Mouse (Mus musculus): ENCODE measurements around the gene Mcm2. TPM values are rescaled to one million over a fixed set of nuclear protein-coding genes. Genes with fewer than 3 reads are reported as not detected.

Mcm2 gene
- polyA plus RNA-seq (2015; fragmentation: Nextera tagmentation; extraction: Ambion mirVana), result 186 and 202 TPM in 2 replicates

DNA sequence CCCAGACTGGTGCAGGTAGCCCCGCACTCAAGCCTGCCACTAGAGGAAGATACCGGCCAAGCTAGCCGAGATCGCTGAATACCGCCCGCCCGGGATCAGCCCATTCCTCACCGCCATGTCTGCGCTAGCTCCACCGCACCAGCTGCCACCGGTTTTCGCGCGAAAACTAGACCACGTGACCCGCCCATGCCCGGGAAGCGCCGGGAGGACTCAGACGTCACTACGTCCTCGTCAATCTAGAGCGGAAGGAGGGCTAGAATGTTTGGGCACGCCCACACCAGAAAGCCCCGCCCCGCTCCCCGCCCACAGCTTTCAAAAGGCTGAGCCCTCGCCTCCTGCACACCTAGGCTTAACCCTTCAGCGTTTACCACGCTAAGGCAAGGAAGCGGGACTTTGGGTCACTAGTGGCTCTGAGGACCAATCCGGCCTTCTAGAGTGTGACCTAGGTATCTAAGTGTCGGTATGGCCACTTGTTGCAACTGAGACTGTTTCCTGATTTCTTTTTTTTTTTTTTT, at the start of gene Mcm2:
Gene Mcm2 (minus strand): TSS at position 247 of the 515 bp plus-strand sequence.
- Histone ChIP-seq H3K9ac (peak within 1 kb of the TSS; percentile 93), H3K4me1 (replicated peaks) (peaks cover 77% of the 10 kb centered on the region), H3K4me3 (replicated peaks) (peak within 1 kb of the TSS; percentile 89), H3K27me3 (no peaks in the 10 kb centered on the region), H3K36me3 (peaks cover 38% of the 10 kb centered on the region), H3K9me3 (replicated peaks) (no peaks in the 10 kb centered on the region), H3K4me2 (peak within 1 kb of the TSS; percentile 94), H3K27ac (peak within 1 kb of the TSS; percentile 82)
- DNase-seq, result peak; percentile 94
- peak; percentile 67 for ATAC-seq (ENCODE audit: low read depth)
- WGBS (ENCODE audit: insufficient replicate concordance), result under 1% methylated on average over 33 of the region's 33 CpGs

DNA sequence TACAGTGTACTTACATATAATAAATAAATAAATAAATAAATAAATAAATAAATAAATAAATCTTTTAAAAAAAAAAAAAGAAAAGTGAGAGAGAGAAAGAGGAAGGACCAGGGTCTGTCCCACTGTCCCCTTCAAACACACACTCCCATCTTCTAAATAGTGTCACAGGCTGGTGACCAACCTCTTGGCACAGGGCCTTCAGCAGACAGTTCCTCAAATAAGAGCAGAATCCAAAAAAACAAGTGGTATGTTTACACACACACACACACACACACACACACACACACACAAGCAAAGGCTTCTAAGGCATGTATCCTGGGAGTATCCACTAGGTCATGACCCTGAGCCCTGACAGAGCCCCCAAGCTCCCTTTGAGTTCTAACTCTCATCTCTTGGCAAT, 49.2 kb upstream of the Mcm2 start:
- no peak for ATAC-seq (ENCODE audit: low read depth)
- Histone ChIP-seq H3K4me3 (replicated peaks) (no peak overlapping the region), H3K9me3 (replicated peaks) (no peaks in the 10 kb centered on the region), H3K4me1 (replicated peaks) (no peaks in the 10 kb centered on the region), H3K36me3 (no peaks in the 10 kb centered on the region), H3K27me3 (no peaks in the 10 kb centered on the region), H3K9ac (no peak overlapping the region), H3K4me2 (no peak overlapping the region), H3K27ac (no peak overlapping the region)
- no peak for DNase-seq

DNA sequence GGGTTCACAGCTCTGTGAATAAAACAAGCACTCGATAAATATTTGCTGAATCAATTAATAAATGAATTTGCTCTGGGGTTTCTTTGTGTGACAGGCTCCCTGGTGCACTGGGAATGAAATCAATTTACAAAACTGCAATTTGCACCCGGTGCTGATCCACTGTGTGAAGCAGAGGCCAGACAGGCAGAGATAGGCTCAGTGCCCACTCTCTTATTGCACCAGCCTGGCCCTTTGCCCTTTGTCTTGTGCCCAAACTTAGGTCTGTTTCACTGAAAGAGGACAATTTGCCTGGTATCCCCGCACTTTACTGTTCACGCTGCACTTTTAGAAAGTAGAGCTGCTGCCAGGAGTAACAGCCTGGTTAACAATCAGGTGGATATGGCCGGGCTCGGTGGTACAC, 47.9 kb upstream of the Mcm2 start:
- Histone ChIP-seq H3K4me3 (replicated peaks) (no peak overlapping the region), H3K4me2 (no peak overlapping the region), H3K9me3 (replicated peaks) (no peaks in the 10 kb centered on the region), H3K27me3 (no peaks in the 10 kb centered on the region), H3K9ac (no peak overlapping the region), H3K4me1 (replicated peaks) (no peaks in the 10 kb centered on the region), H3K36me3 (no peaks in the 10 kb centered on the region), H3K27ac (no peak overlapping the region)
- ATAC-seq (ENCODE audit: low read depth) (no peak), DNase-seq (no peak)
- 72% methylated on average over 6 of the region's 6 CpGs for whole genome bisulfite sequencing (ENCODE audit: insufficient replicate concordance)

DNA sequence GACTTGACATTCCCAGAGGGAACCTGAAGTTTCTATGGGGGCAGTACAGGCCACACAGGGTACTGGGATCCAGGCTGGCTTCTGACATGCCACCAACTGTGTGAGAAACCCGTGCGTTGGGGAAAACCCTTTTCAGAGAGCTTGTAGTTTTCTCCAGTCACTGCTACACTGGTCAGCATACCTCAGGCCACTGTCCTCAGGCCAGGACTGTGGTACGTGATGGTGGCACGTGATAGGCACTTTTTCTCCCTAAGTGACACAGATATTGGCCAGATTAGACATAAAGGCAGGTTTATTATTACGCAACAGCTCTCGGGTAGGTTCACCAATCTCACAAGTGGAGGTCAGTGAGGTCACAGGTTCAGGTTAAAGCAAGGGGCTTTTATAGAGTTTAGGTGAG, 45.1 kb upstream of the Mcm2 start:
- ATAC-seq (ENCODE audit: low read depth) (no peak), DNase-seq (no peak)
- 58% methylated on average over 6 of the region's 6 CpGs for WGBS (ENCODE audit: insufficient replicate concordance)
- peaks cover 6% of the 10 kb centered on the region; the same call in 1 of the 2 replicates for H3K27me3 ChIP-seq
- no peak overlapping the region for H3K27ac ChIP-seq
- H3K9me3 ChIP-seq (replicated peaks), result no peaks in the 10 kb centered on the region
- H3K9ac ChIP-seq, result no peak overlapping the region
- no peaks in the 10 kb centered on the region for H3K36me3 ChIP-seq
- H3K4me2 ChIP-seq, result no peak overlapping the region
- no peak overlapping the region for H3K4me3 ChIP-seq (replicated peaks)
- H3K4me1 ChIP-seq (replicated peaks), result no peaks in the 10 kb centered on the region

DNA sequence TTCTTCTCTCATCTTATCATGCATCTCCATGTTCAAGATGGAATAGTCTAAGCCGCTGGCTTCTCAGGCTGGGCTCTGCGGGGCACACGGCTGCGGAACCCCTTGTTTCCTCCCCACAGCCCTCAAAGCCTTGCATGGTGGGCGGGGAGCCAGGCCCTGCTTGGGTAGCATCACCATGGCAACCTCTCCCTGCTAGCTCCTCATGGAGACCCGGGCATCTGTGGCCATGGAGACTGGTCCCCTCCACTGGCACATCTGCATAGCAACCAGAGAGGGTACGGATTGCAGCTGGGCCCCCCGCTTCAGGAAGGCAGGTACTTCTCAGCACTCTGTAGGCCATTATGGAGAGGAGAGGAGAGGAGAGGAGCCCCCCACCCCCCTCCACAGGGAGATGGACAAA, 44.0 kb upstream of the Mcm2 start:
- 55% methylated on average over 8 of the region's 8 CpGs for whole genome bisulfite sequencing (ENCODE audit: insufficient replicate concordance)
- Histone ChIP-seq H3K4me1 (replicated peaks) (no peaks in the 10 kb centered on the region), H3K4me3 (replicated peaks) (no peak overlapping the region), H3K4me2 (no peak overlapping the region), H3K36me3 (no peaks in the 10 kb centered on the region), H3K9ac (no peak overlapping the region), H3K27ac (no peak overlapping the region), H3K27me3 (peaks cover 6% of the 10 kb centered on the region; the same call in 1 of the 2 replicates), H3K9me3 (replicated peaks) (no peaks in the 10 kb centered on the region)
- ATAC-seq (ENCODE audit: low read depth), result no peak
- no peak for DNase-seq

DNA sequence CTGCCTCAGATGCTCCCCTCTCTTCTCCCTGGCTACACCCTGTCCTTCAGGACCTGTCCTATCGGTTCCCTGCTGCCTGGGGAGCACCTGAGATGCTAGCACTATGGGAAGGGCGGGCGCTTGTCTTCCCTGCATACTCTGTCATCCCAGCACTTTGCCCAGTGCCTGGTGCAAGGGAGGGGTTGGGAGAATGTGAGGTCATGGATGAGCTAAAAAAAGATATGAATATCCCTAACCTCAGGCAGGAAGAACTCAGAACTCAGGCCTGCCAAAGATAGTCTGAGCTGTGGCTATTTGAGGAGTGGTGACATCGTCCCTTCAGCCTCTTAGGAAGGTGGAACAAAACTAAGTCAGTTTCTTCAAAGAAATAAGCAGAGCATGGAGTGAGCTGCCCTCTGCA, 43.0 kb upstream of the Mcm2 start:
- H3K4me2 ChIP-seq, result no peak overlapping the region
- no peaks in the 10 kb centered on the region for H3K36me3 ChIP-seq
- H3K9ac ChIP-seq, result no peak overlapping the region
- H3K4me1 ChIP-seq (replicated peaks), result no peaks in the 10 kb centered on the region
- WGBS (ENCODE audit: insufficient replicate concordance), result 43% methylated on average over 4 of the region's 4 CpGs
- H3K27me3 ChIP-seq, result peaks cover 14% of the 10 kb centered on the region
- H3K9me3 ChIP-seq (replicated peaks), result no peaks in the 10 kb centered on the region
- ATAC-seq (ENCODE audit: low read depth) (no peak), DNase-seq (no peak)
- no peak overlapping the region for H3K27ac ChIP-seq
- H3K4me3 ChIP-seq (replicated peaks), result no peak overlapping the region

DNA sequence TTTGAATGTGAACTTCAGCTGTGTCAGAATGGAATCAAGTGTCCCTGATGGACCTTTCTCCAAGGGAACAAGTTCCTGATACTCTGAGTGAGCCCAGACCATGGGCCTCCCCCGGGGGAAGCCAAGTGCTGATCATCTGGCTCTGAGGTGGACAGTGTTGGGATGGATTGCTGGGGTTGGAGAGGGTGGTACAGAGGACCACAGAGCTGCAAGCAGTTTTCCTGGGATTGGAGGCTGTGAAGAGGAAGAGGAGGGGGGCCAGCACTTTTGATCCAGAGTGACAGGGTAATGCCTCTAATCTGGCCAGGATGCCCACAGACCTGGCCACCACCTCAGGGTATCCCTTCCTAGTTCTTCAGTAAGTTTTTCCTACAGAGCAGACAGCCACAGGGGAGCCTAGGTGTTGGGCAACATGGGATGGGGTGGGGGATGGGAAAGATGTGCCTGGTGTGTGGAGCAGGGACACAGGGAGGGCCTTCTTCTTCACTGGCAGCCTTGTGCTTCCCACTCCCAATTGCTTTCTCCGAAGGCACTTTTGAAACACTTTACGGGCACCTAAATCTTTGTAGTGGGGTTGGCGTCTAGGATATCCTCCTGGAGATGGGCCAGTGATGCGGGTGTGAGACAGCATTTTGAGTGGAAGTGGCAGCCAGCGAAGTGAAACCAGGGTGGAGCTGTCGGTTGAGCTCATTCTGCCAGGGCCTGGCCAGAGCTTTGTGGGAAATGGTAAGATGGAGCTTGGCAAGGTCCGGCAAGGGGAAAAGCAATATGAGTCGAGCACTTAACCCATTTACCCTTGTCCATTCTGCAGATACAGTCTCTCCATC, 41.7 kb upstream of the Mcm2 start:
- Histone ChIP-seq H3K9me3 (replicated peaks) (no peaks in the 10 kb centered on the region), H3K9ac (no peak overlapping the region), H3K4me2 (no peak overlapping the region), H3K27me3 (peaks cover 16% of the 10 kb centered on the region), H3K27ac (no peak overlapping the region), H3K36me3 (no peaks in the 10 kb centered on the region), H3K4me1 (replicated peaks) (no peaks in the 10 kb centered on the region), H3K4me3 (replicated peaks) (no peak overlapping the region)
- DNase-seq, result no peak
- no peak for ATAC-seq (ENCODE audit: low read depth)
- WGBS (ENCODE audit: insufficient replicate concordance), result 66% methylated on average over 9 of the region's 9 CpGs

DNA sequence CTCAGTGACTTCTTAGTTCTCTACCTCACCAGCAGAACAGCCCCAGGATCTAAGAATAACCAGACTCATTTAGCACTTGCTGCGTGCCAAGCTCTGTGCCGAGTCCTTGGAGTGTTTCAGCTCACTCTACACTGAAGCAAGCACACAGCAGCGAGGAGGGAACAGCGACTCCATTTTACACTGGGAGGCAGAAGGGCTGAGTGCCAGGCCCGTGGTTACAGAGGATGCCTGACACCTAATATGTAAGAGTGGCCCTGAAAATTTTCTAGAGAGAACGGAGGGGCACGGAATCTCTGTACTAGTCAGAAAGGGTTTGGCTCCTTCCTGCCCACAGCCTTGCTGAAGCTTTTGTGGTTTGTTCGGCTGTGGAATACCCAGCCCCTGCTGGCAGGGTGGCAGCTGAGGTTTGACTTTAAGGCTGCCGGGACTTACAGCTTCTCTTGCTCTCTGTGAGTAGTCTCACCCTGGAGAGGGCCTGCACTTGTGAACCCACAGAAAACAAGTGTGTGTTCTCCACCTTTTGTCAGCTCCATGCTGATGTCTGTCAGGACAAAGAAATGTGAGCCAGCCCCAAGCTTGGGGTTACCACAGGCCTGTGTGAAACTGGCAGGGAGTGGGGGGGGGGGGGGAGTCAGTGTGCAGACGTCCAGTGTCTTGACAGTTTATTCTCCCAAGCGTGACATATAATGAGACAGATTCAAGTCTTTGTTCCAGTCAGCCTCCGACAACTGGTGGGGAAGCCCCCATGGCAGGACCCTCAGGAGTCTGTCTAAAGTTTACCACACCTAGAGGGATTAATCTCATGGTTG, 40.9 kb upstream of the Mcm2 start:
- no peak overlapping the region for H3K4me2 ChIP-seq
- no peak overlapping the region for H3K27ac ChIP-seq
- H3K27me3 ChIP-seq, result peaks cover 24% of the 10 kb centered on the region
- H3K36me3 ChIP-seq, result no peaks in the 10 kb centered on the region
- no peak overlapping the region for H3K4me3 ChIP-seq (replicated peaks)
- DNase-seq, result no peak
- 0 out of 2 replicates have a peak, but pooled peaks cover 4% of the 10 kb centered on the region for H3K4me1 ChIP-seq (replicated peaks)
- no peak overlapping the region for H3K9ac ChIP-seq
- WGBS (ENCODE audit: insufficient replicate concordance), result 34% methylated on average over 12 of the region's 12 CpGs
- H3K9me3 ChIP-seq (replicated peaks), result no peaks in the 10 kb centered on the region
- no peak for ATAC-seq (ENCODE audit: low read depth)

DNA sequence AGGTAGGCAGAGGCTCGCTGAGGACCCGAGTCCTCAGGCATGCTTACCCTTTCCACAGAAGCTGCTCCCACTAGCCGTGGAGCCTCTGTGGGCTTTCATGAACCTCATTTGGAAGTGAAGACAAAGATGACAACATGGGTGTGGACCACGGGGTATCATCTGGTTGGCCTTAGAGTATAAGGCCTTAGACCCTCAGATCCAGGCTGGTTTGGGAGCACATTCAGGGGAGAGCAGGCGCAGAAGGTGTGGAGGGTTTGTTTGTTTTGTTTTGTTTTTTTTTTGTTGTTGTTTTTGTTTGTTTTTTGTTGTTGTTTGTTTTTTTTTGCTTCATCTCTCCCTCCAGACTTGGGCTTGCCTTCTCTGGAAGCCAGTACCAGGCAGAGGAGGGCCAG, 40.1 kb upstream of the Mcm2 start:
- no peak overlapping the region for H3K4me3 ChIP-seq (replicated peaks)
- H3K27ac ChIP-seq, result no peak overlapping the region
- H3K9ac ChIP-seq, result no peak overlapping the region
- H3K27me3 ChIP-seq, result peaks cover 32% of the 10 kb centered on the region
- H3K9me3 ChIP-seq (replicated peaks), result no peaks in the 10 kb centered on the region
- DNase-seq, result no peak
- H3K4me2 ChIP-seq, result no peak overlapping the region
- 30% methylated on average over 5 of the region's 5 CpGs for whole genome bisulfite sequencing (ENCODE audit: insufficient replicate concordance)
- no peaks in the 10 kb centered on the region for H3K36me3 ChIP-seq
- ATAC-seq (ENCODE audit: low read depth), result no peak
- H3K4me1 ChIP-seq (replicated peaks), result 0 out of 2 replicates have a peak, but pooled peaks cover 4% of the 10 kb centered on the region

DNA sequence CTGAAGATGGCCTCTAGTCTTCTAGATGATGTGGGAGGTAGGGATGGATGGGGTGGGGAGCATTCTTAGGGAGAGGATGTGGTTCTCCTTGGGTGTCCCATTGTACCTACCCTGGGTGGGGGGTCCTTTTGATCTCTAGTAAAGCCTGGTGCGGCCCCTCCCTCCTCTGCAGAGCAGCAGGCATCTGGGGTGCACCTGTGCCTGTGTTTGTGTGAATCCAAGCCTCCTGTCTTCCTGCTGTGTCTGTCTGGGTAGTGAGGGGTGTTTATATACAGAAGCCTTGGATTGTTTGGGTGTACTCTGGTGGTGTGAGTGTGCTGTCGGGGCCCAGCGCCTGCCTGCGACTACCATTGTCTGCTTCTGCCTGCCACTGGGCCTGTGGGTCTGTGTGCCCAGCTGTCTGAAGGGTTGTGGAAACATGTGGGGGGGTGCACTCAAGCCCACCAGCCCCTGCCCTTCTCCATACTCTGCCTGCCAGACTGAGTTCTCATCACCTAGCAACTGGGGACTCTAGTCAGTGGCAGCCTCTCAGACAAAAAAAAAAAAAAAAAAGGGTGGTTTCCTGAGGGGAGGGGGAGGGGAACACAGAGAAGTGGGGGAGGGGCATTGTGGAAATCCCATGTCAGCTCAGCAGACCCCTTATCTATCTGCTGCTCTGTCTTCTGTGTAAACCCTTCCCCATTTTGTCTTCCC, 39.5 kb upstream of the Mcm2 start:
- 52% methylated on average over 4 of the region's 4 CpGs for WGBS (ENCODE audit: insufficient replicate concordance)
- Histone ChIP-seq H3K4me1 (replicated peaks) (0 out of 2 replicates have a peak, but pooled peaks cover 4% of the 10 kb centered on the region), H3K9me3 (replicated peaks) (no peaks in the 10 kb centered on the region), H3K4me3 (replicated peaks) (no peak overlapping the region), H3K9ac (no peak overlapping the region), H3K4me2 (no peak overlapping the region), H3K27ac (no peak overlapping the region), H3K27me3 (peaks cover 32% of the 10 kb centered on the region), H3K36me3 (no peaks in the 10 kb centered on the region)
- DNase-seq (no peak), ATAC-seq (ENCODE audit: low read depth) (no peak)

DNA sequence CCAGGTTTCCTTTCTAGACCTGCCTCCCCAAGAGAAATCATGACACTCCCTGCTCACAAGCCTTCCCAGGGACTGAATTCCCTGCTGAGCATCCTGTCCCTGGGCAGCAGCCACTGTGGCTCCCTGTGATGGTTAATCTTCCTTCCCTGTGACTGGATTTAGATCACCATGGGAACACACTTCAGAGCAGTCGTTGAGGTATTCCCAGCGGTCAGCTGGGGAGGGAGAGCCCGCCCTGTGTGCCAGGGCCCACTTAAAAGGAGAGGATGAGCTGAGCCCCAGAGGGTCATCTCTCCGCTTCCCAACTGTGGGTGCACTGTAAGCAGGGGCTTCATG, 38.6 kb upstream of the Mcm2 start:
- Histone ChIP-seq H3K4me1 (replicated peaks) (0 out of 2 replicates have a peak, but pooled peaks cover 4% of the 10 kb centered on the region), H3K27me3 (peaks cover 35% of the 10 kb centered on the region)
- WGBS (ENCODE audit: insufficient replicate concordance), result 50% methylated on average over 4 of the region's 4 CpGs

More for the DNA sequence above, 38.6 kb upstream of the Mcm2 start:
- Histone ChIP-seq H3K27ac (no peak overlapping the region), H3K9ac (no peak overlapping the region), H3K4me2 (no peak overlapping the region), H3K4me3 (replicated peaks) (no peak overlapping the region), H3K9me3 (replicated peaks) (no peaks in the 10 kb centered on the region), H3K36me3 (no peaks in the 10 kb centered on the region)
- DNase-seq, result no peak
- ATAC-seq (ENCODE audit: low read depth), result no peak

Data from liver, embryonic 13.5 days (tissue).